Mouse (Mus musculus) frontal cortex, postnatal 25 days (tissue): Measurements from ENCODE around the gene Gata5.

Experiments
- DNase-seq, 2 experiments: peaks; one replicate each; pipeline ENCODE4 v3.0.0; 2022; ENCODE audit warnings: low spot score in 2 of 2

Gata5 gene

DNA sequence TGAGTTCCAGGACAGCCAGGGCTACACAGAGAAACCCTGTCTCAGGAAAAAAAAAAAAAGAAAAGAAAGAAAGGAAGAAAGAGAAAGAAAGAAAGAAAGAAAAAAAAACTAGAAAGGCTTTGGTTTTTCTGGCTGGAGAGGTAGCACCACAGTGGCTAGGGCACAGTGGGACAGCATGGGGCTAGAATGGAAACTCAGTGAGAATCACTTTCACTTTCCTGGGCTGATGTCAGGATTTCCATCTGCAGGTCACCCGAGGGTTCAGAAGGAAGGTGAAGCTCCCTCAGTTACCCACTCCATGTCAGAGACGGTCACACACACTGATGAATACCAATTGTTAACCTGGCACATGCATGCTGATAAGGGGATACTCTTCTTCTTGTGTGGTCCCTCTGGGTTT is 26.8 kb downstream of the Gata5 start:
- no peak for DNase-seq

DNA sequence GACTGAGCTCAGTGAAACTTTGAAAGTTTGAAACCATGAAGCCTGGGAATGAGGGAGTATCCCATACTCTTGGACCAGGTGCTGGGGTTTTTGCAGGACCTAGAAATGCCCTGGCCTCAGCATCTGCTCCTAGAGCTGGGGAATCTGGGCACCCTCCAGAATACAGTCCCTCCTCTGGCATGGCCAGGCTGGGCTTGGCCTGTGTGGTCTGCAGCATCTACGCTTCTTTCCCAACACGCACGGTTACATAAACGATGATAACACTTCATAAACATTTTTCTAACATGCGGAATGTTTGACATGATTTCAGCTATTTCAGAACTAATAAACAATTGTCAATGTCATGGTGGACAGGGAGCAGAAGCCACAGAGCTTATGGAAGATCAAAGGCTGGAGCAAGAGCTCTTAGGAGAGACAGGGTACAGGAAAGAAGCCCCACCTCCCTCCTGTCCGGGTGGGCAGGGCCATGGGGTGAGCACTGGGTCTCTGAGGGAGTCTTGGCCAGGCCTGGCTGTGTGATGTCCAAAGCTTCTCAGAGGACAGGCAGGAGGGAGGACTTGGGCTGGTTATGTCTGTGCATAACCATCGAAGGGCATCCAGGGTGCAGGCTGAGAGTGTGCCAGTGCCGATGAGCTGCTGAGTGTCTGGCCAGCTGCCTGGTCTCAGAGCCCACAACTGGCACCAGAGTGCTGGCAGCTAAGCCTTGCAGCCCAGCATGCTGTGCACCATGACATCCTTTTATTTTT is 27.9 kb downstream of the Gata5 start:
- DNase-seq: no peak

DNA sequence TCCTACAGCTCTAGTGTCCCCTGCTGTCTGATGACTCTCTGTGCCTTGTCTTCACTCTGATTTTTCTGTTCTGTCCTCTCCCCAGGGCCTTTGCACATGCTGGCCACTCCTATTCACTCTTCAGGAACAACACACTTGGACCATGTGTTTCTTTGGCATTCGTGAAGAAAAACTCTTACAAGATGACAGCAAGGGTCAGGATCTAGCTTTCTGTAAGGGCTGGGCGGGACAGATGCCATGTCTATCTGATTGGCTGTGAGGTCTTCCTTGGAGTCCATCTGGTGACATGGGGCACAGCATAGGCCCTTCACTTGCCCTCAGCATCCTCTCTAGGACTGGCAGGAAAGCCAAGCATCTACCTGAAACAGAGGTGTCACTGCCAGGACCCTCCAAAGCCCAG is 28.5 kb downstream of the Gata5 start:
- DNase-seq: no peak

DNA sequence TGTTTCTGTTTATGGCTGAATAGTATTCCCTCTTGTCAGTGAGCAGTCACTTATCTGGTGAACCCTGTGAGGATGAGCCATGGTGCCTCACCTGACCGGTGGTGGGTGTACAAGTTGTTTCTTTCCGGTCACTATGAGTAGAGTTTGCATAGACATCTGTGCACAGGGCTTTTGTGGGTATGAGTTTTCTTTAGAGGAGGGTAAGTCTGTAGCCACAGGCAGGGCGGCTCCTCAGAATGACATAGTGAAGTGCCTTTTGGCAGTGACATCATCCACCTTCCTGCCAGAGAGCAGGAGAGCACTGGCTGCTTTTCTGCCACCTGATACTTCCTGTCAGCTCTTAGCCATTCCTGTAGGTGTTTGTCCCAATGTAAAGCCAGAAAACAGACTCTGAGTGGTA is 29.0 kb downstream of the Gata5 start:
- no peak for DNase-seq

DNA sequence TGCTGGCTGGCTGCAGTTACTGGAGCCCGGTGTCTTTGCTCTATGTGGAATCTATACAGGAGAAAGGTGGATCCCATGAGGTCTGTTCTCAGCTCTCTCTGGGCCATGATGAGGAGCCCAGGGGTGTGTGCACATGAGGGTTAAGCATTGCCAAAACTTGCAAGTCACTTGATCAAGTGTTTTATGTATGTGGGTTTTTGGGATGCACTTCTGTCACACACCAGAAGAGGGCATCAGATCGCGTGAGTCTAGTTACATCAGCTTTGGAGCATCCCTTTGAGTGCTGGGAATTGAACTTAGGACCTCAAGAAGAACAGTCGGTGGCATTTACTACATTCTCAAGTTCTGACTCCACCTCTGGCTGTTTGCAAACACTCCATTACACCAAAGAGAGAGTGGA is 29.9 kb downstream of the Gata5 start:
- DNase-seq: no peak

DNA sequence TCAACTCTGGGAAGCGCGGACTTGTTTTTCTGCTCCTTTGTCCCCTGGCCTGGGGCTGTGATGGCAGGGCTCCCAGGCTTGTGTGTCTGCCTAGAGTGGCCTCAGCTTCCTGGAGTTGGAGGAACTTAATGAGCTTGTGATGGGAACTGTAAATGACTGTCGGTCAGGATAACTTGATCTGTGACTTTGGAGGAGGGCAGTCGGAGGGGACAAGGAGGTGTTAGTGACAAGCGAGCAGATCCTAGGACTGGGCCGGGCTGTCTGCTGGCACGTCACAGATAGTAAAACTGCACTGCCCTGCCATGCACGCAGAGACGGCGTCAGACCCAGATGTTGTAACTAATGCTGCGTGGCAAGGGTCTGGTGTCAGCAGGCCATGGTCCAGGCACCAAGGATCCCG is 31.0 kb downstream of the Gata5 start:
- no peak for DNase-seq

DNA sequence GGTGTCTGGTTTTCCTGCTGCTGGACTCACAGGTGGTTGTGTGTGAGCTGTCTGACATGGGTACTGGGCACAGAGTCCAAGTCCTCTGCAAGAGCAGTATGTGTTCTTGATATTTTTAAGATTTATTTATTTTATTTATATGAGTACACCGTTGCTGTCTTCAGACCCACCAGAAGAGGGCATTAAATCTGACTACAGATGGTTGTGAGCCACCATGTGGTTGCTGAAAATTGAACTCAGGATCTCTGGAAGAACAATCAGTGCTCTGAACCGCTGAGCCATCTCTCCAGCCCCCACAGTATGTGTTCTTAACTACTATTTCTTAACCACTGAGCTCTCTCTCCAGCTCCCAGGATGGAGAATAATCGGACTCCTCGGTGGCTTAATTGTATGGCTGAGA is 32.3 kb downstream of the Gata5 start:
- no peak for DNase-seq

DNA sequence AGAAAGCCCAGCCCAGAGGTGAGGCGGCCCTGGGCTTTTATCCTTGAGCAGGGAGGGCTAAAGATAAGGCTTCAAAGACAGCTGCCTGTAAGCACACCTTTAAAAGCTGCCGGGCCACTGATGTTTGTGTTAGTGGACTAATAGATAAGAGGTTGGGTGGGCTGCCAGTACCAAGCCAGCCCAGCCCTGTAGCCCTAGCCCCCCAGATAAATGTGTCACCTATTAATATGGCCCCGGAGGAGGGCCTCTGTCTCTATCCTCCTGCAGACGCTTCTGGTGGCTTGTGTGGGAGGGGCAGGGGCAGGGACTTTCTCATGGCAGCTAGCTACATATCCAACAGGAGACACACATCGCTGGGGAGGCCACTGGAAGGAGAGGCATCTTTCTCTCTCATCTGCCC is 33.7 kb downstream of the Gata5 start:
- no peak for DNase-seq

DNA sequence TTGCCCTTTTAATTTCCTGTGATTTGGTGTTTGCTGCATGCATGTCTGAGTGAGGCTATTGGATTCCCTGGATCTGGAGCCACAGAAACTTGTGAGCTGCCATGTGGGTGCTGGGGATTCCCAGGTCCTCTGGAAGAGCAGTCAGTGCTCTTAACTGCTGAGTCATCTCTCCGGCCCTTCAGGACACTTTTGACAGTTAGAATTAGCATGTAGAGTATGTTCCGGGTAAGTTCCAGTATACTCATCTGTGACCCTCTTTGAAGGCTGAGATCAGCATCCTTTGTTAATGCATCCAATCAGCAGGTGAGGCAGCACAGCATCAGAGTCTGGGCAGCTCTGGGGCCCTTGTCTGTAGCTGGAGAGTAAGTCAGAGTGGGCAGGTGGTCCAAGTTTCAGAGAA is 34.2 kb downstream of the Gata5 start:
- DNase-seq: no peak

DNA sequence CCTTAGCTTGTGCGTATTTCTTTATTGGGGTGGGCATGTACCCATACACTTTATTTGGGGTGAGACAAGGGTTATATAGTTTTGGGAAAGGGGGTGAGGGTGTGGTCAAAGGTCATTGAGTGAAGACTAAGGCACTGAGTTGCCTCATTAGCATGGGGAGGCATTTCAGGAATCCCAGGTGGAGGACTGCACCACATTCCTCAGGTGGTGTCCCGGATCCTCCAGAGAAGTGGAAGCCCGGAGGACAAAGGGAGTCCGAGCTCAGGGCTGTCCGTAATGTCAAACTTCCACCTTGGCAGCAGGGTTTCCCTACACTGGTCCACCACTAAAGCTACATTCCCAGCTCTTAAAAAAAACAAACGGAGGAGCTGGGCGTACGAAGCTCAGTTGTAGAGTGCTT is 41.6 kb downstream of the Gata5 start:
- DNase-seq: no peak

DNA sequence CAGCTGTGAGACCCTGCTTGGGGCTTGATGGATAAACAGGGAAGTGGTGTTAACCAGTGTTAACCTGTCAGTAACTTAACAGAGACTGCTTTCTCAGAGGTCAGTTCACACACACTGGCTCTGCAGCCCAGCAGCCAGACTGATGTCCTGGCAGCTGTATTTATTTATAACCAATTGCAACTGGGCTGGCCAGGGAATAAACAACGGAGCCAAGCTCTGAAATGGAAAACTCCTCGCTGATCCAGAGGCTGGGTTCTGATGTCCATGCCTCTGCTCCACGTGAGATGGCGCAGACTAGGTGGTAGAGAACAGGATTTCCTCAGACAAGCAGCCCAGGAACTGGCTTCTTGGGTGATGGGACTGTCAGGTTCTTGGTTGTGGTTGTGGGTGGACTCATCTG is 42.5 kb downstream of the Gata5 start:
- no peak for DNase-seq

DNA sequence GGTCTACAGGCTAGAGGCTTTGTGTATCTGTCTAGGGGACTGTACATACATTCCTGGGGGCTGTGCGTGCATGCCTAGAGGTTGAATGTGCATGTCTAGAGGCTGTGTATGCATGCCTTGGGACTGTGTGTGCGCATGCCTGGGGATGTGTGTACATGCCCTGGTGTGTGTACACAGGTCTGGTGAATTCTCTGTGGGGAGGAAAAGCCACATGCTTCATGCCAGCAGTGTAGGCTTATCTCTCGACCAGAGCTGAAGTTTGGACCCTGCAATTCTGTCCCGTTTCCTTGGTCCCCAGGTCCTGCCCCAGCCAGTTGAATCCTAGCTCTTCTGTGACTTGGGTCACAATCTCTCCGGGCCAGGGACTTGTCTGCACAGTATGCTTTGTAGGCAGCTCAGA is 42.9 kb downstream of the Gata5 start:
- DNase-seq: no peak

DNA sequence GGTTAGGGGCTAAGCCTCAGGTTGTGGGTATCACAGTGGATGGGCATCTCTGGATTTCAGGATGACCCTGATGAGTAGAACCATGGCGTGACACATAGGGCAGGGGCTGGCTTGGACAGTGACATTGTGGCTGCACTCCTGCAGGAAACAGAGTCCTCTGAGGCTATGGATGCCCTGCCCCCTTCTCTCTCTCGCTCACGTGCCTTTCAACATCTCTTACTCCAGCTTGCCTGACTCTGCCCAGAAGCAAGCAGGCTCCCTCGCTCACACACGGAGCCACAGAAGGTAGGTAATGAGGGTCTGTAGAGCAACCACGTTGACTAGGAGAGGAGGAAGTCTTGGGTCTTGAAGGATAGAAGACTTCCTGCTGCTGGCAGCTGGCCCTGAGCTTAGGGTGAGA is 44.0 kb downstream of the Gata5 start:
- DNase-seq: no peak

DNA sequence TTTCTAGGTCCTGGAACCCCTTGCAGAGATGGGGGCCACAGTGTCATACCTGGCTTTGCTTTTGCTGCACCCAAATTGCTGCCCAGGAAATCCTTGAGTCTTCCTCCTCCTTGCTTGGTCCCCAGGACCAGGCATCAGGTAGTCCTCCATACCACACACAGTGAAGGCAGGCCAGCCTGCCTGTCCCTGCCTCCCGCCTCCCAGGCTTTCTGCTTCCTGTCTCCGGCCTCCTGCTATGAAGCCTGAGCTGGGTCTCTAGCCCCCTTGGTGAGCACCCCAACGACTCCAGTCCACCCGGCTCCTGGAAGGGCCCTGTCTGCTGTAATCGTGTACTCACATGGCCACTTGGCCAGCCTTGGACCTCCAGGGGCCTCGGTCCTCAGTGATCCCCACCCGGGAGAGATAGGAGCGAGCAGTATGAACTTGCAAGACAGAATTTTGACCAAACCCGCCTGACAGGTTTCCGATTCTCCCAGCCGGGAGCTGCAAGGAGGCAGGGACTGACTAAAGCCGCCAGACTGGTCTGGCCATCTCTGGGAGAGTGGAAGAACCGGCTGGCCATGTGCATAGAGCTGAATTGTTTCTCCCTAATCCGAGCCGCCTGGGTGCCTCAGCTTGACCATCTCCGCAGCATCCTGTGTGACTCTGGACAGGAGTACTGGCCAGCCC is 44.9 kb downstream of the Gata5 start, which contains the start of gene Rbbp8nl:
Gene Rbbp8nl (minus strand): TSS at position 440 of the 669 bp plus-strand sequence.
- no peak for DNase-seq

DNA sequence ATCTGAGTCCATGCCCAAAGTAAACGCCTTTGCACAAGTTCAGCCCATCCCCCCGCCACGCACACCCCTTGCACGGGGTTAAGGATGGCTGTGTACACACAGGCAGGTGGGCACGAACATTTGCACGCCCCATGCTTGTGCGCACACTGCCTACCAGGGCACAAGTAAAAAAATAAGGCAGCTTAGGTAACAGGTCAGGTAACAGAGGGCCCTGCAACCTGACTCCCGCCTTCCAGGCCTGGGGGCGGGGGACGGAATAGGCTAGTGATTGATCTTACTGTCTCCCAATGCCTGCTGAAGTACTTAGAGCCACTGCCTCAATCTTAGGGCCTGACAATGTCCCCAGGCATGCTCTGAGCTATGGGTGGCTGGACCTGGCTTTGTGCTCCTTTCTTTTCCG is 45.5 kb downstream of the Gata5 start:
- no peak for DNase-seq

DNA sequence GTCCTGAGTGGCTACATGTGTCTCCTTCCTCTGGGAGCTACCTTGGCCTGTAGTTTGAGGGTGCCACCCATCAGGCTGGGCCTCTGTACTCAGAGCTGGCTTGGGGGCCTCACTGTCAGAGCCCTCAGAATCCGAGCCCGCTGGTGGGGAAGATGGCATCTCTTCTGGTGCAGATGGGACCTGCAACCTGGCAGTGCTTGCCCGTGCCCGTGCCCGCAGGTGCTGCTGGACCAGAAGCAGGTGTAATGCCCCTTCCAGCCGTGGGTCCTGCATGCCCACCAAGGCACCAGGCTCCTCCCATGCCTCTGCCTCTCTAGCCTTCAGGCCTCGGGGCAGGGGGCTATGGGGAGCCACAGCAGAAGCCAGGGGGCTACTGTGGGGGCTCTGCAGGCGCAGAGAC is 55.2 kb downstream of the Gata5 start:
- DNase-seq: no peak

DNA sequence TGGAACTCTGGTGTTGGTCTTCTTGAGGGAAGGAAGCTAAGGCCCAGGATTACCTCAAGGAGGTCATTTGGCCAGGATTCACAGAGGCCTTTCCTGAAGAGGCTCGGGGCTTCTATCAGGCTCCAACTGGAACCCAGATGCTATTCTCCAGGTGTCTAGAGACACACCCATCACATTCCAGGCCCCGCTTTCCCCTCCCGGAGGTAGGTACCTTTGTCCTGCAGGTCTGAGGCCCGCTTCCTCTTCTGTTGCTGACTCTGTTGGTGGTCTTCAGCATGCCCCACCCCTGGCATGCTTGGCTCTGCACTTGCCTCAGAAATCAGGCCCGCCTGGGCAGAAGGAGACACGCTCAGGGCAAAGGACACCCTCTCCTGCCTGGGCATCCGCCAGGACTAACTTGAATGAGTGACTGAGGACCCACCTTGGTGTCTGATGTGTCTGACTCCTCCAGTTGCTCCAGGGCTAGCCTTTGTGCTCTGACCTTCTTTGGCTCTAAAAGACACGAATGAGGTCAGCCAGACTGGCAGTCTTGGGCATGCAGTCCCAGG is 56.7 kb downstream of the Gata5 start:
- no peak for DNase-seq

DNA sequence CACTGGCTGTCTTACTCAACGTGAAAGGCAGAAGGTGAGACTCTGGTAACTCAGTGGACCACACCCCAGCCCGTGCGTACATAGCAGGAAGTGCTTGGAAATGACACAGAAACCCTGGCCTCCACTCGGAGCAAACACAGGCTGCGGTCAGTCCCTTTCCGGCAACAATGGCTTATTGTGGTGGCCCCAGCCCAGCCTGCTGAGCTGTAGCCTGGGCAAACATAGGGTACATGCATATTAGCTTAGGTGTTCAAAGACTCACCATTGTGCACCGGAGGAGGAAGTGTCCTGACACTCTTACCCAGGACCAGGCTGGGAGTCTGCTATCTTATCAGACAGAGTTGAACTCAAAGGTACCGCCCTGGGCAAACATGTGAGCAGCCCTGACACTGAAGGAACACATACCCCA is 57.6 kb downstream of the Gata5 start:
- no peak for DNase-seq

DNA sequence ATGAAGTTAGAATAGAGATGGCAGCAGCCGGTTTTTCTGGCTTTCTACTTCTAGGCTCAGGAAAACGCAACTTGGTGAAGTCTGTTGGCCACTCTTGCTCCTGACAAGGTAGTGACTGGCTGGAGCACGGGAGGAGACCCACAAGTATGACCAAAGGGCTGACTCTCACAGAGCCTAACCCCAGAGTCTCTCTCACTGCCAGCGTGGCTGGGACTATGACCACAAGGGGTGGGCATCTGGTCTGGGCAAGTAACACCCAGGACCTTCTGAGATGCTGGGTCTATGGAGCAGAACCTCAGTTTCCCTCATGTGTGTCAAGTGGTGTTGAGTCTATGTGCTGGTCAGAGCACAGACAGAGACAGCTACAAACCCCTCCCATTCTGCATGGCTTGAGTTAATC is 58.1 kb downstream of the Gata5 start:
- DNase-seq: no peak

DNA sequence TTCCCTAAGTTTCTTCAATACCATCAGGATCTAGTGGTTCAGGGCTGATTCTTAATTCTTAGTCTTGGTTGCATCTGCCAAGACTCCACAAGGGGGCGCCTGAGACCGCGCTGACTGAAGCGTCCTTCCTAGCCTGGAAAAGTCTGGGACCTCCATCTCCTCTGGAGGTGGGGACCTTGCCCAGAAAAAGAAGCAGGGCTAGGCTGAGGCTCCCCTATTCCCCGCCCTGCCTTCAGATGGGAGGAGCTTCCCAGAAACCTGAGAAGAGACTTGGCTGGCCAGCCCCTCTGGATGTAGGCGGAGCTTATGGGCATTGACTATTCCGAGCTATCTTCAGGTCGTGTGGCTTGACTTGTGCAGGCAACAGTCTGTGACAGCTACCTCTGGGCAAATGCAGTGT is 58.7 kb downstream of the Gata5 start:
- DNase-seq: peak; percentile 70 to 74
